Mouse (Mus musculus) T-helper 1 cell (primary cell): ENCODE measurements around the gene Adcy5.

Source experiments
- in situ Hi-C: fragments of 300-600 bp; cut with MboI, MseI; formaldehyde crosslinking; loops from one replicate; pipeline ENCODE4 v1.15.1; 2025; ENCODE audit warnings: high pct_unique_total_duplicates

Gene Adcy5

DNA sequence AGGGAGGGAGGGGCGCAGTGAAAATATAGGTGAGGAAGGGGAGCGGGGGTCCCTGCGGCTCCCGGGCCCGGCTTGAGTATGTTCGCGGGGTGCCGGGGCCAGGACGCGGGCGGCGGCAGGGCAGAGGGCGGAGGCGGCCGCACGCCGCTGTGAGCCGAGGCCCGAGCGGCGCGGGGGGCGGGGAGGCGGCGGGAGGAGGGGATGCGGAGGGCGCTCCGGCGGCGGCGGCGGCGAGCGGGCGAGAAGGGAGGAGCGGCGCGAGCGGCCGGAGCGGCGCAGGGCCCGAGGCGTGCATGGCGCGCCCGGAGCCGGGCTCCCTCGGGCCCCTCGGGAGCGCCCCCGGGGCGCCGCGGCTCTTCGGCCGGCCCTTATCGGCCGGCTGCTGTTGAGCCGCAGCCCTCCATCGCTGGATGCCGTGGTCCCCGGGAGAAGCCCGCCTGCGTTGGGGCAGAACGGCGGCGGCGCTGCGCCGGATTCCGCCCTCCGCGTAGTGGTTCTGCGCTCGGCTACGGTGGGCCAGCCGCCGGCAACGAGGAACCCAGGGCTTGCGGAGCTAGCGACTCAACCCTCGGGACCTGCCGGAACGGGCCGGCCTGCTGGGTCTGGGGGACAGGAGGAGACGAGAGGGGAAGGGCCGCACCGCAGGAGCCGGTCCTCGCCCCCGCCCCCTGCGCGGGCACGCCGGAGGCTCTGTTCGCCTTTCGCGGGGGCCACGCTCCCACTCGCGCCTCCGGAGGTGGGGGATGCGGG lies at the start of gene Adcy5:
TSS of gene Adcy5 (plus strand) at position 237 of the 750 bp plus-strand sequence.
- in situ Hi-C loops = no loop called here

DNA sequence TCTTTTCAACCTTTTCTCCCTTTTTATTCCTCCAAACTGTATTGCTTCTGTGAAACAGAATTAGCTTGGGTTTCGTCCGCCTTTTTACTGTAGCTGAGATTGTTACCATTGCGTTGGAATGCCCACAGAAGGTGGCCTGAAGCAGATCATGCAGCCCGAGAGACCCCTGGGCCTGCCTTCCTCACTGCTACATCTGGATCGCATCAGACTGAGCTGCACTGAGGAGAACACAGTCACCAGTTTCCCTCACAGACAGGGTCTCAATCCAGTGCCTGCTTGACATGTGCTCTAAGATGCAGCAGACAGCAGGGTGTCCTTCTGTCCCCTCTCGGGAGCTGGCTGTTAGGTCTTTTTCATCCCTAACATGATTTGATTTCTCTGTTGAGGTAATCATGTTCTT lies 46.7 kb upstream of the Adcy5 start:
- in situ Hi-C loops = no loop called here

DNA sequence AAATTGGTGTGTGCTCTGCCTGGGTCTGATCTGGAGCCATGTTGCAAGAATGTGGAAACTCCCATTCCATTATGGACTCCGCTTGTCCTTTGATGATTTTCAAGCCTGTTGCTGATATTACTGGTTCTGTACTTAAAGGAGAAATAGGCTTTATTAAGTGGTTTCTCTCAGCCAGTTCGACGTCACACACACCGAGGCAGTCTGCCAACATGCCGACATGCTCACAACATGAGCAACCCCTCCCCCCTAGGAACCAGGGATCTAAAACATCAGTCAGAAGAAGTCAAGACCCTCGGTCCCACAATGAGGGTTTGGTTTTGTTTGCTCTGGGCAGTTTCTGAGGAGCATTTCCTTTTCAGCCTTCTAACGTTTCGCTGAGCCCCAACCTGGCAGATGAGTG lies 45.5 kb upstream of the Adcy5 start:
- in situ Hi-C loops = no loop called here

DNA sequence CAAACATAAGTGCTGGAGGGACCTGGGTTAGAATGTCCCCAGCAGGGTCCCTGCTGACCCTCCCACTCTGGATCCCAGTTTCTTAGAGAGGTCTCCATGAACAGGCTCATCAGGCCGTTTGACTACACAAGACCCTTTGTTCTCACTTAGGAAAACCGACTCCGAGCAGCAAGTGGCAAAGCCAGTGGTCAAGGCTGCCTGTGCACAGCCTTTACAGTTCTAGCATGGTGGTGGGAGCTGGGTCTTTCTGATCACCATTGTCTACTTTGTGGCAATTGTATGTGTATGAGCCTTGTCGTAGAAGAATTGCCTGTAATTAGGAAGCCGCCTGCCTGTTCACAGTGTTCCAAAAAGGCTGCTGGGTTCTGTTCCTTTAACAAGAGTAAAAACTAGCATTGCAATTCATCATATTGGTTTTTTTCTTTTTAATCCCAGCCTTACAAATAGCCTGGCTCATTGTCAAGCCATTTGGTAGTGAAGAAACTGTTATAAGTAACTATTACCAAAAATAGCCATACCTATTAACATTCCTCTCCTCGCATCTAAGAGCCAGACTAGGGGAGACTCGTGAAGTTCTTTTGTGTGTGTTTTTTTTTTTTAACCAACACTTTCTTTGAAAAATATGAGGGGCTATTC lies 44.9 kb upstream of the Adcy5 start:
- in situ Hi-C loops = loop anchor here (5.0 to 10.0 kb wide), 2 partner anchors 163 to 515 kb away; no protein-coding TSS in a partner anchor

DNA sequence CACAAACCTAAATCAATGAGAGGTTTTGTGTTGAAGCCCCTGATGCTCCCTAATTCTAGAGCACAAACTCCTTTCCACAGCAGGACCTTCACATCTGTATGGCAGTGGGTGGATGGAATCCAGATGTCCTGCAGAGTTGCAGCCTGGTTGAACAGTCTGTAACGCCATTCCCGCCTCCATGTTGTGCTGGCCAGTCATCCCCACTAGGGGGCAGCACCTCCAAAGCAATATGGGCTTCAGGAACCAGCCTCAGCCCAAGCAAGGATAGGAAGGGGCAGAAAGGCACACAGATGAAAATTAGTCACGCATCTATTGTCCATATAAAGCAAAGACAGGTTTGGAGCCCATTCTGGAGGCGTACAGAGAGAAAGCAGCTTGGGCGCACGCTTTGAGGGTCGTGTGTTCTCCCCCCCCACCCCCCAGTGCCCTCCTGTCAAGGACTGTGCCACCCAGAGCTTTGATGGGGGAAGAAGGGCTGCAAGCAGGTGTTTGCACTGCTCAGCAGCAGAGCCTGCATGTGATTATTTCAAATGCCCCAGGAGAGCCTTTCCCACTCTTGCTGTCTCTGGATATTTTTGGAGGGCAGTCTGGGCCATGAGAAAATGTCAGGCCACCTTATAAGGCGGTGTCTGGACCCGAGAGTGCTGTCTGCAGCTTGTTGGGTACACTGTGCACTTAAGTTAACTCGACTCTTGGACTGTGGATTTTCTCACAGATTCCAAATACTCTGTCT lies 44.1 kb upstream of the Adcy5 start:
- in situ Hi-C loops = loop anchor here (5.0 to 10.0 kb wide), 2 partner anchors 162 to 514 kb away; no protein-coding TSS in a partner anchor

DNA sequence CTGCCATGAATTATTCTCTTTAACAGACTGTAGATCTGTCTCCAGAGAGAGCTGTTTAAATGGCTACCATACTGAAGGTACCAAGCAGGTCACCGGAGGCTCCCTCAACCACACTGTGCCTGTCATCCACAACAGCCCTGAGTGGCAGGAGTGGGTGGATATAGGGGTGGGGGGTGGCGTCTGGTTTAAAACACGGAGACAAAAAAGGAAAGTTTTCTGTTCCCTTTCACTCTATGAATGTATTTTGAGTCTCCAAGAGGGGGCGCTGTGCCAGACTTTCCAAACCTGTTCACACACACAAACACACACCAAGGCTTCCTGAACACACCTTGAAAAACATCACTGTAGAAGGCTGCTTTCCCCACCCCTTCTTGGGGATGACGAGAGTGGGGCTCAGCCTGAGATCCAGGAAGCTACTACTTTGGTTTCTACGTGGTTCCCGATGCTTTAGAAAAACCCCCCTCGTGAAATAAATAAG lies 43.5 kb upstream of the Adcy5 start:
- in situ Hi-C loops = loop anchor here (5.0 to 10.0 kb wide), 2 partner anchors 161 to 514 kb away; no protein-coding TSS in a partner anchor

DNA sequence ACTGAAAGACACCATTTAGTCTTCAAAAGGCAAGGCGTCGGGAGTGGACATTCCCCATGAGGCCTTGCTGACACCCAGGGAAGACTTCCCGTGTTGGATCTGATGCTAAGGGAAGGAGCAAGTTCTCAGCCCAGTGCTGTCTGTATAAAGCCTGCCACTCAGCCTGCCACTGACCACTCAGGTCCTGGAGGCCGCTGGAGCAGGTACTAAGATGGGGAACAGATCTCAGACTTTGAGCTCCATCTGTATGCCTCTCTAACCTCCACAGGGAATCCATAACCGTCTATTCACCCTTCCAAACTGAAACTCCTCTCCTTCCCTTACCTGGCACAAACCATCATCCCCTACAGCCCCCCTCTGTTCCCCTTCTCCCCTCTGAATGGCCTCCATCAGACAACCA lies 41.2 kb upstream of the Adcy5 start:
- in situ Hi-C loops = loop anchor here (5.0 to 10.0 kb wide), 2 partner anchors 159 to 511 kb away; no protein-coding TSS in a partner anchor

DNA sequence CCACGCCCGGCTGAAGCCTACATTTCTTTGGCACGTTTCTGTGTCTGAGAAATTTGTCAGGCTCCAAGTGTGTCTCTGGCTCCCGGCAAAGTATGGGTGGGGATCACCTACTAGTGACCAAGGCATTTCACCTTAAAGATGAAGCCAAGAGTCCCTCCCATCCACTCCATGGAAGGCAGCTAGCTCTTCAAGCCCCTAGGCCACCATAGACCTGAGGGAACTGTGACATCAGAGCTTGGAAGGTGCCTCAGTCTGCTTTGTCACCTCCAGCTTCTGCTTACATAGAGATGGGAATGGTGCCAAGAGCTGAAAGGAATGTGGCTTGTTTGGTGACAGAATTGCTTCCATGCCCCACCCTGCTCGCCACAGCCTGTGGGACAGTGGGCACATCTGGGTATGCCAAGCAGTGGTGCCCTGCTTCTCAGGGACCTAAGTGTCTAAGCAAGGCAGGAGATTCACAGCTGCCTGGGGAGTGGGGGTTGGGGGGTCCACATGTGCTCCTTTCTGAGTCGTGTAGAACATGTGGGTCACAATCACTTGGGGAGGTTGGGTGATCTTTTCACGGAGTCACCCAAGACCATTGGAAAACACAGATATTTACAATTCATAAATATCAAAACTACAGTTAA lies 38.2 kb upstream of the Adcy5 start:
- in situ Hi-C loops = loop anchor here (10.0 kb wide), 1 partner anchor 508 kb away; no protein-coding TSS in a partner anchor

DNA sequence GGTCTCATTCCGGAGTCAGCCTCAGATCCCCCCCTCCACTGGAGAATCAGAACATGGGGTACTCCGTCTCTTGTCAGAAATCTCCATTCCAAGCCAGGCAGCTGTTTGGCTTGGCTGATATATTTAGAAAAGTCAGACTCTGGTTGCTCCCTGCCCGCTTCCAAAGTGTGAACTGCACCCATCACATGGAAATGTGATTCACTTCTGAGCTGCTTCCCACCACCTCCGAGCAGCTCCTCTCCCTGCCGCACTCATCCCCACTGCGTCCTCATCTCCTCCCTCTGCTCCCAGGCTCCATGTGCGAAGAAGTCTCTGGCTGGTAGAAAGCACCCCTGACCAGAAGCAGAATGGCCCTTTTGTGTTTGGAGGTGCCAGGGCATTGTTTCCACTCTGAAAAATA lies 37.2 kb upstream of the Adcy5 start:
- in situ Hi-C loops = loop anchor here (10.0 kb wide), 1 partner anchor 507 kb away; no protein-coding TSS in a partner anchor

DNA sequence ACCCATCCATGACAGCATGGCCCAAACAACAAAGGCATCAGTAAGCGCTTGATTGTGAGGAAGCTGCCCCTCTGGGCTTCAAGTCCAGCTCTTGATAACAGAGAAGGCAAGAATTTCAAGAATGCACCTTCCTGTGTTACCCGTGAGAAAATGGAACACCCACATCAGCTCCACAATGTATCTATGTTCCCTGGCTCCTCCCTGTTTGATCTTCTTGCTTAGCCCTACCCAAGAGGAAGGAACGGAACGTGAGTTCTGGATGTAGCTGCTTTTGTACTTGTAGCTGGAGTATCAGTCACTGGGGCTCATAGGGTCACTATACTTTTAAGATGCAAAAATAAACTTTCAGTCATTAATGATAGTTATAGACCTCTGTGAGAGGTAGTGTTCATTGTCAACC lies 34.1 kb upstream of the Adcy5 start:
- in situ Hi-C loops = loop anchor here (10.0 kb wide), 1 partner anchor 956 kb away; no protein-coding TSS in a partner anchor

DNA sequence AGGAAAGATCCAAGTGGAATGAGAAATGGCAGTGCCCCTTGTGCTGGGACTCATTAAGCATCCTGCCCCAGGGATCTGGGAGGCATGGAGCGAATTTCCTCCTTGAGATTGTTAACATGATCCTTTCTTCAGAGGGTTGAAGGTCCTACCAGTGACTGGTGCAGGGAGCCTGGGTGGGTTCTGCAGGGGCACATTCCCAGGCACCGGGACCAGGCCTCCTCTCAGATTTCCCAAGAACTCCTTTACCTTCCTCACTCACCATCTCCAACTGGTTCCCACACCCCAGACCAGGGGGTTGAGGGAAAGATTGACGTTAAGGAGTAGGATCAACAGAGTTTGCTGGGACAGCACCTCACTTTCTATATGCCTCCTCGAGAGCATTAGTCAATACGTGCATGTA lies 27.4 kb upstream of the Adcy5 start:
- in situ Hi-C loops = loop anchor here (10.0 kb wide), 1 partner anchor 962 kb away; no protein-coding TSS in a partner anchor

DNA sequence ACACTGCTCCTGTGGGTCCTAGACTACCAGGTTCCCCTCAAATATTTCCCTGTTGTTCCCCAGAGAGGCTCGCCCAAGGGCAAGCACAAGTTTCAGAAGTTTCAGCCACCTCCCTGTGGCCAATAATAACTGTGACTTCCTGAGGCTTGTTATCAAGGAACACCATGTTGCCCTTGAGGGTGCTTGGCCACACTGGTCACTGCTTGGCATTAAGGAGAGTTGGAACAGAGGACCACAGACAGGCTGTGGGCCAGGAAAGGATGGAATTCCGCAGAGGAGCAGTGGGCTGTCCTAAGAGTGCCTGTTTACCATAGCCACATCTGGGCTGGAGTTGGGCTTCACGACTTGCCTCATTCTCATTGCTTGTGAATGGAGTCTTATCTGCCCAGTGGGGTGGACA lies 24.5 kb upstream of the Adcy5 start:
- in situ Hi-C loops = no loop called here

DNA sequence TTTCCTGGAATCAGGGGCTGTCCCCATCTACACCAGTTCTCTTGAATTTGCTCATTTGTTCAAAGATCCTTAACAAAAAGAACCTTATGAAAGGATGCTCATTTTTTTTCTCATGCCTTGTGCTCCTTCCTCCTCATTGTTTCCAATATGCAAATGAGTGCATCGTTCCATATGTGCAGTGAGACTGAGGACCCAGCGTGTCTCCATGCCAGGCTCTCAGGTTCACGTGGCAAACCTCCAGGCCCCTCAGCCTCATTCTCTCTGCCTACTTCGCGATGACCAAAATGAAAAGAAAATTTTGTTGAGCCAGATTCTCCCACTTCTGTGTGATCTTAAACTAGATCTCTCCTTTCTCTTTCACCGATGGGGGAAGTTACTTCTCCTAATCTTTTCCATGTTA lies 15.3 kb upstream of the Adcy5 start:
- in situ Hi-C loops = no loop called here

DNA sequence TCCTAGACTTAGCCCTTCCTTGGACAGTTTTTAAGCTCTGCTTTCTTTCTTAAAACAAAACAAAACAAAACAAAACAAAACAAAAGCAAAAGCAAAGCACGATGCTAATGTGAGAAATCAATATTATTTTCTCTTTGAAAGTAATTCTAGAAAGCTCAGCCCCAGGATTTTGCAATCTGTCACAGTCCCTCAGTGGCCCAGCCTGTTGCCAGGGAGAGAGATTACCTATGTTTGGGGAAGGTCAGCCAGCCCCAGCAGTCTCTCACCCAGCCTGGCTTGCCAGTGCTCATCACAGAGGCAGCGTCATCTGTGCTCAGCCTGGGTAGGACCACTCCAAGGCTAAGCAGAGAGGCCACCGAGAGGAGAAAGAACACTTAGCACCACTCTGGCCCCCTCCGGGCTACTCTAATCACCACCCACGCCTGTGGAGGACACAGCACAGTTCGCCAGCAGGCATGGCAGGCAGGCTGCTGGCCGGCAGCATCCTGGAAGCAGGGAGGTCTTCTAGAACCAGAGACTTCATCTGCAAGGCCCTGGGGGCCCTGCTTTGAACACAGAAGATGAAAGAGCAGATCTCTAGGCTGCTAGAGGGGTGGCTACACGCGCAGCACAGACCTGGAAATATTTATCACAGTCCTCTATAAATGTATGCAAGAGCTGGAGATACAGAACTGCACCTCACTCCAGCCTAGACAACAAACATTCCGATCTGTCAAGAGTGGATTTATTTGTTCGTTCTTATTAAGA lies 14.6 kb upstream of the Adcy5 start:
- in situ Hi-C loops = no loop called here

DNA sequence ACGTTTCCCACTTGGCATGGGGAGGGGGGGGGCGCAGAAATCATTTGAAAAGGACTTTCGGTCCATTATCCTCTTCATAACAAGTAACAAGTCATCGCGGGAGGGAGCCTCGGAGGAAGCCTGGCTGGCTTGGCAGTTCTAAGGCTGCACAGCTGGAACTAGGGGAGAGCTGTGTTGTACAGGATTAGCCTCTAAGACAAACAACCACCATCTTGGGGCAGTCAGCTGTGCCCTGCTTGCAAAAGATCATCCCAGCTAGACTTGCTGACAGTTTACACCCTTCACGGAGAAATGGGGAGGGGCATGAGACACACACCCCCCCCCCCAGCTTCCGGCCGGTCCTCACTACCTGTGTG lies 14.1 kb upstream of the Adcy5 start:
- in situ Hi-C loops = no loop called here

DNA sequence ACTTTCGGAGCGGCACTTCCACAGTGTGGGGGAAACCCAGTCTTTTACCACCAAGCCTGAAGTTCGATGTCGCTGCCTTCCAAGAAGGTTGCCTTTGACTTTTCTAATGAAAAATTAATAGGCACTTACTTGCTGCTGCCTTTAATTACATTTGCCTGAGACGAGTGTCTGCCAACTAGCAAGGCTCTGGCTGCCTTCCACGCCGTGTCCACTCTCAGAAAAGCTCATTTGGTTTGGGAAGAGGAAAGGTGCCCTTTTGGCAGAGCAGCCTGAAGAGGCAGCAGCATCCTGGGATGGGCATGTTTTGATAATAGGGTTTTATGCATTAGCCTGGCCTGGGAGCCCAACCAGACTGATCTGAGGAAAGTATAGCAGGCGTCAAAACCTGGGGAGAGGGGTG lies 12.8 kb upstream of the Adcy5 start:
- in situ Hi-C loops = no loop called here

DNA sequence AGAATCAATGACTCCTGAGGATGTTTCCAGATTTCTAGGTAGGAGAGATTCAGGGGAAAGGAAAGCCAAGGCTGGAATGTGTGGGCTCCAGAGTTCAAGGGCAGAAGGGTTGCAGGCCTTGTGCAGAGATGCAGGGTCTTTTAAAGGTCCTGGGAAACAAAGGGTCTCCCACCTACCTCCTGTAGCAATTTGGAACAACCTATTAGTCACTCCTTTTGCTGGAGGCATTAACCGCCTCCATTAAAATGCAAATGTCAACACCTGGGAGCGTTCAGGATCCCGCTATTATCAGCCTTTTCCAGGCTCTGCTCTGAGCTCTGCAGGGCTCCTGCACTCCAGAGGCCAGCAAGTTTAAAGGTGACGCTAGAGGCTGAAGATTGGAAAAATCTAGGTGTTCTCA lies 8.5 kb upstream of the Adcy5 start:
- in situ Hi-C loops = no loop called here

DNA sequence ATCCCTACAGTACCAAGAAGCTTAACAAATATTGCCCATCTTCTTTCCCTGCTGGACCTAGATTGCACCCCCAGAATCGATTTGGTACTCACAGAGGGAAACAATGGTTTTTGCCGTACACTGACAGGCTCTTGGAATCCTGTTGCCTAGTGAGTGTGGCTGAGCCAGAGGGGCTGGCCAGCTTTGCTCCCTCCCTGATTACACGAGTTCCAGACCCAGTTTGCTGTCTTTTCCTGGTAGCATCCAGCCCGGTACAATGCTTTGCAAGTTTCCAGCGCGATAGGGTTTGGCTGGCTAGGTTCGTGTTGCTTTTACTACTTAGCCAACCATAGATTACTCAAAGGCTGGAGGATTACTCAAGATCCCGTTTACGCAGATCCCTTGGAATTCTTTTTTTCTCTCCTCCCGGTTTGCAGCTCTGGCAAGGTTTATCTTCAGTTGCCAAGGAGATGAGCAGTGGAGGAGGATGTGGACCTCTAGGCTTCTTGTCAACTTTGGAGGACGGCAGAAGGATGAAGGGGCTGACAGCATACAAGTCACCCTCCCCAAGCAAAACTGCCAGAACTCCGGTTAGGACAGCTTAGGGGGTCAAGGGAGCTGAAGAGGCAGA lies 1.4 kb upstream of the Adcy5 start:
- in situ Hi-C loops = no loop called here

DNA sequence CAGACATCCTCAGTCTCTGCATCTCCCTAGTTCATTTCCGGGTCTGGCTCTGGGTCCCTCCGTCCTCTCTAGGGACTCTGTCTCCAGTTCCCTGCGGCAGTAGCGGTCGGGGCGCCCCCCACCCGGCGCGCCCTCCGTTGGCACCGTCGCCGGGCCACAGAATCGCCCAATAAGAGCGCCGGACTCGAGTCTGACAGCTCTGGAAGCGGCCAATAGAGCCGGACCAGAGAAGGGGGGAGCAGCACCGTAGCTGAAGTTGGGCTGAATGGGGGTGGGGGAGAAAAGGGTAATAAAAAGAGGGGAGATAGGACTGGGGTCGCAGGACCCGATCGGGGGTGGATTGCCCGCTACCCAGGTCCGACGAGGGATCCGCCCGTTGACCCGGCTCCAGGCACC lies 434 bp upstream of the Adcy5 start:
- in situ Hi-C loops = no loop called here
